Mouse (Mus musculus) right cerebral cortex, postnatal 36 days (tissue): ENCODE results near the gene Tmem170.

ENCODE experiments used
- DNase-seq, 2 experiments: peaks; one replicate each; pipeline ENCODE4 v3.0.0; 2022; ENCODE audit warnings: low spot score in 2 of 2, mixed read lengths in 1 of 2

Gene Tmem170

DNA sequence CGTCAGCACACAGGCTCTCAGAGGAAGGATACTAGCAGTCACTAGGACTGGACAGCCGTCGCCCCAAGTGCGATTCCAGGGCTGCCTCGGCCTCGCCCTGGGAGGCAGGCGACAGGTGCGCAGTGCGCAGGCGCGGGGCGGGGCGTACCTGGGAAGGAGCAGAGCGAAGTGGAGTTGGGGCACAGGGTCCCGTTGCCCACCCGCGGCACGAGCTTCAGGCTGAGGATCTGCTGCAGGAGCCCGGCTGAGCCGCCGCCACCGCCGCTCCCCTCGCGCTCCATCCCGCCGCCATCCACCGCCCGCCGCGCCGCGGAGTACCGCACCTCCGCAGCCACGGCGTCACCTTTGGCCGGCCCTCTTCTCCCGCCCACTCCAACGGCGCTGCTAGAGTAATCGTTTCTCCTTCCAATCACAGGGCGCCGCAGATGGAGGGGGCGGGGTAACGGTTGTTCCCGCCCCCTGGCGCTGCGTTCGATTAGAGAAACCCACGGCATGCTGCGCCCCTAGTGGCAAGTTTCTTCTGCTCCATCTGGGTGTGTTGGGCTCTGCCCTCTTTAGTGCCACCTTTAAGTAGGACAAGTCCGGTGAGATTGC lies at the start of gene Tmem170:
Tmem170 (minus strand) TSS at position 396 of the 594 bp plus-strand sequence.
- peak; percentile 96 to 97 for DNase-seq

GRCm38 (mm10) chr8:111924976-111925375 lies 48.4 kb upstream of the Tmem170 start:
- DNase-seq, result no peak

DNA sequence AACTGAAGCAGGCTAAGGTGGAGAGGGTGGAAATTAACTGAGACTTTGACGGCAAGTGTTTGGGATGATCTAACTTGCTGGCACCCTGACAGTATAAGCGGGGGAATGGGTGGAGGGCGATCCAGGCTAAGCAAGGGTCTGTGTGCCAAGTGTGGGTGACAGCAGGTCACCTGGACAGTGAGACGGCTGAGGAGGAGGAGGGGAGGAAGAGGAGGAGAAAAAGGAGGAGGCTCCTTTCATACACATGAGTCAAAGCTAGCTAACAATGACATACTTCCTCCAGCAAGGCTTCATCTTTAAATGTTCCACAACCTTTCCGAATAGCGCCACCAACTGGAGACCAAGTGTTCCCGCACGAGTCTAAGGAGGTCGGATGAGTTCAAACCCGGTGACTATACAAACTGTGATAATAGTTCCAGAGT lies 46.8 kb upstream of the Tmem170 start:
- no peak for DNase-seq

DNA sequence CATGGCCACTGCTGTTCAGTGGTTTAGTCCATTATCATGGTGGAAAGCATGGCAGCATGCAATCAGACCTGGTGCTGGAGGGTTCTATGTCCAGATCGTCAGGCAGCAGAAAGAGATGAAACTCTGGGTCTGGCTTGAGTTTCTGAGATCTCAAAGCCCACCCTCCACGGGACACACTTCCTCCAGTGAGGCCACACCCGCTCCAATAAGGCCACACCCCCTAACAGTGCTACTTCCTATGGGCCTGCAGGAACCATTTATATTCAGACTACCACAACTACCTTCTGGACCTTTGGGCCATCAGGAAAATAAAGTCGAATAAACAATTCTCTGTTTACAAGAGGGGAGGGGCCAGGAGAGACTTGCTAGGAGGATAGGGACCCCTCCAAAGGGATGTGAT lies 44.4 kb upstream of the Tmem170 start:
- DNase-seq, result no peak

GRCm38 (mm10) chr8:111919663-111920062 lies 43.1 kb upstream of the Tmem170 start:
- no peak for DNase-seq

GRCm38 (mm10) chr8:111912860-111913432 lies 36.4 kb upstream of the Tmem170 start:
- no peak for DNase-seq

DNA sequence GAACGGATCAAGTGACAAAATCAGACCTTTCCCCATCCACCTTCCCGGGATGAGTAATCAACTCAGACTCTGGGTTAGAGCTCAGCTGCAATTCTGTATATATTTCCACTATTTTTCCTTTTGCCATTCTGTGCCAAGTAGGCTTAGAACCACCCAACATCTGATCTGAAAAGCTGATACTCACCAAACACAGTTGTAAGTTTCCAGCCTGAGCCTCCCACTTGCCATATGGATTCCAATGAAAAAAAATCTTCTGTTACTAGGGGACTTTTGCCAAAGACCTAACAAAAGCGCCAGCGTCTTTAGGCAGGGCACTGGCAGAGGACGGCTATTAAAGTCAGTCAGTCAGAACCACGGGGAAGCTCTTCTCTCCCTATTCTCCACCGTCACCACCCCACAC lies 35.0 kb upstream of the Tmem170 start:
- no peak for DNase-seq

DNA sequence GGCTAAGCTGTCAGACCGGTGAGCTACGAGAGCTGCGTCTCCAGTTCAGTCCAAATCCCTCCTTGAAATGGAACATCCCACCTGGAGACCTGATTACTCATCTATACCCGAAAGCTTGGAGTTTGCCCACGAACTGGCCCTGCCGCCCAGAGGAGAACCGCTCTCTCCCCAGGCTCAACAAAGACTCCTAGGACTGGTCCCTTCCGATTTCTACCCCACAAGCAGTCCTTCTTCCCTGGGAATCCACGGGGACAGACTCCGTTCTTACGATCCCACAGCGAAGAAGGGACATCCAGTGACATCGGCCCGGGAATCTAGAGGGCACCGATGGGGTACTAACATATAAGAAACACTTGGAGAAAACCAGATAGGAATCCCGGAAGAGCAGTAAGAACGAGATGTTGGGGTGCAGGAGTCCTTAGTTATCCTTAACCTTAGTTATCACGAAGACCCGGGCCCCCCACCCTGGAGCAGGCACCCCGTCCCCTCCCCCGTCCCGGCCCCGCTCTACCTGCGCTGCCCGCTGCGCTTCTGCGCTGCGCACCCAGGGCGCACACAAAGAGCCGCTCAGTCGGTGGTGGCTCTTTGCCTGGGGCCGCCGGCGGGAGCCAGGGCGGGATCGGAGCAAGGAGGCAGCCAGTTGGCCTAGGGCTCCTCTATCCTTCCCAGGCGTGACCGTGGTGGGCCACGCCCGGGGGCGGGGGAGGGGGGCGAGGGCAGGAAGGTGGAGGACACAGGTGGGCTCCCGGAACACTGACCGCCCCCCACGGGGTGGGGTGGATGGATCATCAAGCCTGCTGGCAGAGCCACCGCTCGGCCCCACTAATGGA lies 33.3 kb upstream of the Tmem170 start, which contains the start of gene Chst5:
Chst5 (minus strand) TSS at position 827 of the 830 bp plus-strand sequence.
- DNase-seq, result no peak

DNA sequence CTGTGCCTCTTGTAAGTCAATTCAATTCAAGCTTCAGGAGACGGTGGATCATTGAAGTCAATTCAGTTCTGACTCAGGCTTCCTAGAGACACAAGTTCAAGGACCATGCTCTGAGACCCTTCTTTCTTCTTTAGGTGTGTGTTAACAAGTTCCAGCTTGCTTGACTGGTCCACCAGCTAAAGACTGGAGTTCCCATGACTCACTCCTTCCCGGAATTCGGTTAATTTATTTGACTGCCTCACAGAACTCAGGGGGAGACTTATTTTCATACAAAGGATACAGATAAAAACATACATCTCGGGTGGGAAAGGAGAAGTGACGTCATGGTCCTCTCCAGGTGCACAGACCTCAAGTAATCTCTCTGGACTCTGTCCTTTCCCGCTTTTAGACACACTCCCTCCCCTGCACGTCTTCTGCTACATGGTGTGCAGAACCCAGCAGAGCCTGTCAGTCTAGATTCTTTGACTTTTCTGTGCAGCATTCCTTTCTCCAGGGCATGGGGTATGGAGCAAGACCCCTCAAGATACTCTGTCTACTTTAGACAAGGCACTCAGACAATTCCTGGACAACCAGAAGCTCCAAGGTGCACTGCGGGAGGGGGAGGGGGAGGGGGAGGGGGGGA lies 29.1 kb upstream of the Tmem170 start:
- no peak for DNase-seq

GRCm38 (mm10) chr8:111902080-111902479 lies 25.5 kb upstream of the Tmem170 start:
- no peak for DNase-seq

DNA sequence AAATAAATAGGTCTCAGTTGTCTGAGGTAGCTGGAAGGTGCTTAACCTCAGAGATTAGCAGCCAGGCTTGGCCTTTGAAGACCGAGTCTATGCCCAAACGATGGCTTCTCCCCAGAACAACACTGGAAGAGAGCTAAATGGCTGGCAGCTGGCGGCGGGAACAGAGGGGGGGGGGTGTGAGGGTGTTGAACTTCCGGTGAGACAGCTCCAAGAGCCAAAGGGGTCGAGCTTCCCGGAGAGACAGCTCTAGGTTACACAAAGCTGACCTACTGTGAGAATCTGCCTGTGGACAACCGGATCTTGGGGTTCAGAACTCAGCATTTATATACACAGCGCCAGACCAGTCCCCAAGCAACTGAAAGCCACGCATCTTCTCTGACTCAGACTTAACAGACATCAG lies 22.0 kb upstream of the Tmem170 start:
- no peak for DNase-seq

DNA sequence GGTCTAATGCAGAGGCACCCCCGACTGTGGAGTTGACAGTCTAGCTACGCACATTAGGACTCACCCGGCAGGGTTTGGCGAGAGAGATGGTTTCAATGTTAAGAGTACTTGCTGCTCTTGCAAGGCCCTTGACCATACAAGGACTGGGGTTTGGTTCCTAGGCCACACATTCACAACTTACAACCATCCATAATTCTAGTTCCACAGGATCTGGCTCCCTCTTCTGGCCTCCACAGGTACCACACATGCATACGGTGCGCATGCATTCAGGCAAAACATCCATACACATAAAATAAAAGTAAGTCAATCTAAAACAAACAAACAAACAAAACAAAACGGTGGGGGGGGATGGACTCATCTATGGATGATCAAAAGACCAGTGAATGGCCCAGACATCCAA lies 18.4 kb upstream of the Tmem170 start:
- no peak for DNase-seq

- no peak for DNase-seq
Measured at GRCm38 (mm10) chr8:111892615-111893014, 16.1 kb upstream of the Tmem170 start.

GRCm38 (mm10) chr8:111891983-111892382 lies 15.4 kb upstream of the Tmem170 start:
- DNase-seq, result no peak

- no peak for DNase-seq
Measured at GRCm38 (mm10) chr8:111890911-111891303, 14.4 kb upstream of the Tmem170 start.

DNA sequence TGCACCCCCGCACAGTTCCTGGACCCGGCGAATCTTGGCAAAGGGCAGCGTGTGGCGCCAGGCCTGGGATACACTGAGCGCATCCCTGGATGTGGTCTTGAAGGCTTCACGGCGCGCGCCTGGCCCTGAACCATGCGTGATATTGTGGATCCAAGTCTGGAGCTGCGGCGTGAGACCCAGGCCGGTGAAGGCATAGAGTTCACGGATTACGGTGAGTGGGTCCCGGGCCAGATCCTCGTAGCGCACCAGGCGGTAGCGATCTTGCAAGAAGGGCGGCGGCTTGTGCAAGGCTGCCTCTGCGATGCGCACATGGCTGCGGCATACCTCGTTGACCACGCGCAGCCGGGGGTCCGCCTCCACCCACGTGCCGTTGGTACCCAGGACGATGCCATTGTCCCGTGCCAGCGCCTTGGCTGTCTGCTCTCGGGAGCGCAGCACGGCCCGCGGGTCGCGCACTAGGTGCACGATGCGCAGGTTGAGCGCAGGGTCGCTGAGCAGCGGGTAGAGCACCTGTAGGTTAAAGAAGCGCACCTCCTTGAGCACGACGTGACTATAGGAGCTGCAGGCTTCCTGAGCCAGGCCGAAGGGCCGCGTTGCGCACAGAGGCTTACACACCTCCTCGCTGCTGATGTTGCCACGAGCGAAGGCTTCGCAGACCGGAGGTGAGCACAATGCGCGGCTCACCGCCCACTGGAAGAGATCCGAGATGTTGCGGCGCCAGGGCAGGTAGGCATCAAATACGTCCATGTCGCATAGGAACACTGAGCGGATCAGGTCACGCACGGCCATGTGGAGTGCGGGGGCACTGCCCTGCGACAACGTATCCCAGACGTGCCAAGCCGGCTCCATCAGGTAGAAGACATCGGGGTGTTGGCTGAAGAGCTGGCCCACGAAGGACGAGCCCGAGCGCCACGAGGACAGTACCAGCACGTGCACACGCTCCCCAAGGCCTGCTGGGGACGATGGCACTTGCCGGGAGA lies 13.7 kb upstream of the Tmem170 start:
- DNase-seq, result no peak

DNA sequence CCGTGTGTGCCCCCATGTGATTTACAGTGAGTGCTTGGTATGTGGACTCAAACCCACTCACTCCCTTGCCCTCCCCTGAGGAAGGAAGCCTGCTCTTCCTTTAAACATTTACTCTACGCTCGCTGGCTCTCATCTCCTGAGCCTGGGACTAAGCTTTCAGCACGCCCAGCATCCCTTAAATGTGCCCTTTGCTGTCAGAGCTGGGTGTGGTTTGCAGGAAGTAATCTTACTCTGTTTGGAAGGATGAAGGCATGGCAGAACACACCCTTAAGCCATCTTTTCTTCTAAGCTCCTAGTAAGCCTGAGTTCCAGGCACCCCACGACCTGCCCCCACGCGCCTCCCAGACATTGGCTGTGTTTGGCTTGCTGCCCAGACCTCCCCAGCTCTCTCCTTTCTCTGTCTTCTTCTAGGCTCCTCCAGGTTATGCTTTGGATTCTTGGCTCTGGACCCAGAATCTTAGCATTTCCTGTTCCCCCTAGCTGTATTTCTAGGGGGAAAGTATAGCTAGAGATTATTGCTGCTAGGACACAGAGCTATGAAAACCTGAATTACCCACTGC lies 11.6 kb upstream of the Tmem170 start:
- no peak for DNase-seq

- no peak for DNase-seq
Measured at GRCm38 (mm10) chr8:111887479-111887878, 10.9 kb upstream of the Tmem170 start.

DNA sequence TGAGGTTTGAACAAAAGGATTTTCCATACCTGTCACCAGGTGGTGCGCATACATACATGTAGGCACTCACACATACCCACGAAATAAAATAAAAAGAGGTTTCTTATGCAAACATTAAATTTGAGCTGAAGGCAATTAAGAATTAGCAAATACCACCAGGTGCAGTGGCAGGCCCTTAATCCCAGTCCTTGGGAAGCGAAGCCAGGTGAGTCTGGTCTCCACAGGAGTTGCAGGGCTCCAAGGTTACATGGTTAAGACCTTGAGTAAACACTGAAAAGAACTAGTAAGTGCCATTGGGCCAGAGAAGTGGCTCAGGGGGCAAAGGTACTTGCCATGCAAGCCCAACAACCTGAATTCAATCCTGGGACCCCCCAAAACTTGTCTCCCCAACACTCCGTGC lies 7.1 kb upstream of the Tmem170 start:
- no peak for DNase-seq

- DNase-seq, result no peak
Measured at GRCm38 (mm10) chr8:111881591-111881990, 5.0 kb upstream of the Tmem170 start.

DNA sequence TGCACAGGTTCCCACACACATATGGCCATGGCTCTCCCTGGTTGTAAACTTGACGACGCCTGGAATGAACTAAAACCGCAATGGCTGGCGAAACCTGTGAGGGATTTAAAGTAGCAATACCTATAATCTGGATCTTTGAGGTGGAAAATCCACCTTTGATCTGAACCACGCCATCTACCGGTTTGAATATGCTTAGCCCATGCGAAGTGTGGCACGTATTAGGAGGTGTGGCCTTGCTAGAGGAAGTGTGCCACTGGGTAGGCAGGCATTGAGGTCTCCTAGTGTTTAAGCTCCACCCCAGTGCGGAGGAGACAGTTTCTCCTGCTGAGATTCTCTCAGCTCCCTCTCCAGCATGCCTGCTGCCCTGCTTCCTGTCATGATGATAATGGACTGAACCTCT lies 1.2 kb upstream of the Tmem170 start:
- no peak for DNase-seq
